Mouse (Mus musculus) testis, adult 2 months (tissue): ENCODE results near the gene Mgll.

Source experiments
- CTCF ChIP-seq: fragments of 200-500 bp; IDR thresholded peaks from 2 replicates; pipeline ENCODE4 v1.5.1; 2012; ENCODE audit warnings: low read depth, mild to moderate bottlenecking, inconsistent platforms, low read length, moderate library complexity; ENCODE audit not compliant: control insufficient read depth, insufficient read depth, insufficient replicate concordance
- POLR2A ChIP-seq: fragments of 200-500 bp; IDR thresholded peaks from 2 replicates; pipeline ENCODE4 v1.6.1; 2012; ENCODE audit warnings: low read depth, mild to moderate bottlenecking, inconsistent platforms, low read length, moderate library complexity; ENCODE audit not compliant: control insufficient read depth

DNA sequence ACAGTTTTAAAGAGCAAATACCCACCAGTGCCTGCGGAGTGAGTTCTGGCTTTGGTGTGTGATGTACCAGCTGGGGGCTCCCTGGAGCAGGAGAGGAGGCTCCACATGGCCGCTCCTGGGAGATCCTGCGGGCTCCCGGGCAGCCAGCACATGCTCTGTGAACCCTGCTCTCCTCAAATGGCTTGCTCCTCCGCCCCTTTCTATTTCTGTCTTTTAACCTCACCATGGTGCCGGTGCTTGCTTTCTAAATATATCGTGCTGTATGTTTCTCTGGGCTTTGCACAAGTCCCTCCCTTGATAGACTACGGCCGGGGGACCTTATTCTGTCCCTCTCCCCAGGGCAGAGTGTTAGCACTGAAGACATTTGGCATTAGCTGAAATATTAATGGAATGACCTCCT, 133.0 kb downstream of the Mgll start:
- TF ChIP-seq CTCF (no peak), POLR2A (no peak)
